Mouse (Mus musculus): Measurements from ENCODE around the gene Ano1. TPM values are rescaled to one million over a fixed set of nuclear protein-coding genes. Genes with fewer than 3 reads are reported as not detected.
A peak's percentile ranks its signal among the peaks of the same experiment; 100 is the strongest.

Ano1 gene
- total and polyA plus RNA-seq, 2 experiments from 2014 or later: 5.8 to 8.3 TPM

GRCm38 (mm10) chr7:144746466-144746865 is 5.3 kb downstream of the Ano1 start:
- no peak for TF ChIP-seq CTCF (IDR thresholded peaks at IDR 0.05; ENCODE audit: low read depth)
- Histone ChIP-seq H3K4me1 (ENCODE audit: insufficient read depth, low read length) (no peaks in the 10 kb centered on the region), H3K4me2 (ENCODE audit: low read depth, low read length) (no peak overlapping the region), H3K27me3 (ENCODE audit: insufficient read depth, low read length) (no peaks in the 10 kb centered on the region), H3K9ac (replicated peaks; ENCODE audit: low read length) (no peak overlapping the region), H3K36me3 (ENCODE audit: insufficient read depth, low read length) (no peaks in the 10 kb centered on the region), H3K27ac (no peak overlapping the region), H3K9me3 (ENCODE audit: low read length) (no peaks in the 10 kb centered on the region), H3K4me3 (ENCODE audit: low read length) (no peak overlapping the region)
- ATAC-seq (0 out of 2 replicates have a peak, but pooled peaks have one; percentile 27), DNase-seq (ENCODE audit: low spot score) (no peak)
- 68% methylated on average over 4 of the region's 4 CpGs for WGBS

GRCm38 (mm10) chr7:144743874-144744273 is 7.9 kb downstream of the Ano1 start:
- no peak overlapping the region for H3K4me3 ChIP-seq (ENCODE audit: low read length)
- 85% methylated on average over 5 of the region's 5 CpGs for WGBS
- no peak overlapping the region for H3K9ac ChIP-seq (replicated peaks; ENCODE audit: low read length)
- no peaks in the 10 kb centered on the region for H3K36me3 ChIP-seq (ENCODE audit: insufficient read depth, low read length)
- no peaks in the 10 kb centered on the region for H3K27me3 ChIP-seq (ENCODE audit: insufficient read depth, low read length)
- H3K4me1 ChIP-seq (ENCODE audit: insufficient read depth, low read length): no peaks in the 10 kb centered on the region
- H3K4me2 ChIP-seq (ENCODE audit: low read depth, low read length): no peak overlapping the region
- H3K27ac ChIP-seq: no peak overlapping the region
- DNase-seq (ENCODE audit: low spot score) (no peak), ATAC-seq (no peak)
- no peak for TF ChIP-seq CTCF (IDR thresholded peaks at IDR 0.05; ENCODE audit: low read depth)
- H3K9me3 ChIP-seq (ENCODE audit: low read length): no peaks in the 10 kb centered on the region

GRCm38 (mm10) chr7:144740643-144741042 is 11.1 kb downstream of the Ano1 start:
- DNase-seq (ENCODE audit: low spot score) (no peak), ATAC-seq (no peak)
- Histone ChIP-seq H3K27me3 (ENCODE audit: insufficient read depth, low read length) (0 out of 2 replicates have a peak, but pooled peaks cover 4% of the 10 kb centered on the region), H3K4me2 (ENCODE audit: low read depth, low read length) (no peak overlapping the region), H3K27ac (no peak overlapping the region), H3K4me1 (ENCODE audit: insufficient read depth, low read length) (peaks cover 4% of the 10 kb centered on the region; the same call in 1 of the 2 replicates), H3K9me3 (ENCODE audit: low read length) (no peaks in the 10 kb centered on the region), H3K4me3 (ENCODE audit: low read length) (no peak overlapping the region), H3K9ac (replicated peaks; ENCODE audit: low read length) (no peak overlapping the region), H3K36me3 (ENCODE audit: insufficient read depth, low read length) (no peaks in the 10 kb centered on the region)
- 68% methylated on average over 7 of the region's 7 CpGs for WGBS
- TF ChIP-seq CTCF (IDR thresholded peaks at IDR 0.05; ENCODE audit: low read depth): no peak

- no peak for ATAC-seq
- H3K4me1 ChIP-seq (ENCODE audit: insufficient read depth, low read length): peaks cover 4% of the 10 kb centered on the region; the same call in 1 of the 2 replicates
- H3K9me3 ChIP-seq (ENCODE audit: low read length): no peaks in the 10 kb centered on the region
- no peak for DNase-seq (ENCODE audit: low spot score)
- no peak overlapping the region for H3K9ac ChIP-seq (replicated peaks; ENCODE audit: low read length)
- no peaks in the 10 kb centered on the region for H3K36me3 ChIP-seq (ENCODE audit: insufficient read depth, low read length)
- 0 out of 2 replicates have a peak, but pooled peaks cover 4% of the 10 kb centered on the region for H3K27me3 ChIP-seq (ENCODE audit: insufficient read depth, low read length)
- WGBS: 53% methylated on average over 3 of the region's 3 CpGs
- no peak for TF ChIP-seq CTCF (IDR thresholded peaks at IDR 0.05; ENCODE audit: low read depth)
- H3K27ac ChIP-seq: no peak overlapping the region
- no peak overlapping the region for H3K4me3 ChIP-seq (ENCODE audit: low read length)
- no peak overlapping the region for H3K4me2 ChIP-seq (ENCODE audit: low read depth, low read length)
These were observed 12.0 kb downstream of the Ano1 start for GRCm38 (mm10) chr7:144739810-144740209.

GRCm38 (mm10) chr7:144738357-144738798 is 13.4 kb downstream of the Ano1 start:
- ATAC-seq: peak; percentile 18; the same call in 1 of the 2 replicates
- peak; percentile 15 for DNase-seq (ENCODE audit: low spot score)
- H3K4me1 ChIP-seq (ENCODE audit: insufficient read depth, low read length): peaks cover 4% of the 10 kb centered on the region; the same call in 1 of the 2 replicates

GRCm38 (mm10) chr7:144731897-144732291 is 19.9 kb downstream of the Ano1 start:
- H3K4me2 ChIP-seq (ENCODE audit: low read depth, low read length): no peak overlapping the region
- no peaks in the 10 kb centered on the region for H3K36me3 ChIP-seq (ENCODE audit: insufficient read depth, low read length)
- 46% methylated on average over 4 of the region's 4 CpGs for WGBS
- H3K27me3 ChIP-seq (ENCODE audit: insufficient read depth, low read length): no peaks in the 10 kb centered on the region
- H3K9me3 ChIP-seq (ENCODE audit: low read length): no peaks in the 10 kb centered on the region
- DNase-seq (ENCODE audit: low spot score) (no peak), ATAC-seq (no peak)
- no peaks in the 10 kb centered on the region for H3K4me1 ChIP-seq (ENCODE audit: insufficient read depth, low read length)
- H3K4me3 ChIP-seq (ENCODE audit: low read length): no peak overlapping the region
- H3K9ac ChIP-seq (replicated peaks; ENCODE audit: low read length): no peak overlapping the region
- TF ChIP-seq CTCF (IDR thresholded peaks at IDR 0.05; ENCODE audit: low read depth): no peak
- no peak overlapping the region for H3K27ac ChIP-seq

More at GRCm38 (mm10) chr7:144738357-144738798, 13.4 kb downstream of the Ano1 start:
- H3K9me3 ChIP-seq (ENCODE audit: low read length): no peaks in the 10 kb centered on the region
- 2% methylated on average over 27 of the region's 33 CpGs for WGBS
- no peak for TF ChIP-seq CTCF (IDR thresholded peaks at IDR 0.05; ENCODE audit: low read depth)
- H3K36me3 ChIP-seq (ENCODE audit: insufficient read depth, low read length): no peaks in the 10 kb centered on the region
- H3K27ac ChIP-seq: no peak overlapping the region
- peak overlapping the region; percentile 58 for H3K4me2 ChIP-seq (ENCODE audit: low read depth, low read length)
- H3K27me3 ChIP-seq (ENCODE audit: insufficient read depth, low read length): 0 out of 2 replicates have a peak, but pooled peaks cover 4% of the 10 kb centered on the region
- H3K9ac ChIP-seq (replicated peaks; ENCODE audit: low read length): peak overlapping the region; percentile 44
- peak overlapping the region; percentile 31 for H3K4me3 ChIP-seq (ENCODE audit: low read length)

GRCm38 (mm10) chr7:144731182-144731896 is 20.4 kb downstream of the Ano1 start:
- Histone ChIP-seq H3K27me3 (ENCODE audit: insufficient read depth, low read length) (no peaks in the 10 kb centered on the region), H3K36me3 (ENCODE audit: insufficient read depth, low read length) (no peaks in the 10 kb centered on the region), H3K4me1 (ENCODE audit: insufficient read depth, low read length) (no peaks in the 10 kb centered on the region), H3K4me2 (ENCODE audit: low read depth, low read length) (no peak overlapping the region), H3K9ac (replicated peaks; ENCODE audit: low read length) (no peak overlapping the region), H3K9me3 (ENCODE audit: low read length) (no peaks in the 10 kb centered on the region), H3K4me3 (ENCODE audit: low read length) (no peak overlapping the region), H3K27ac (no peak overlapping the region)
- WGBS: 60% methylated on average over 9 of the region's 9 CpGs
- TF ChIP-seq CTCF (IDR thresholded peaks at IDR 0.05; ENCODE audit: low read depth): no peak
- DNase-seq (ENCODE audit: low spot score) (no peak), ATAC-seq (no peak)

All from hindbrain, postnatal 0 days (tissue).